Mouse (Mus musculus): ENCODE measurements around the gene Ciapin1. TPM values are rescaled to one million over a fixed set of nuclear protein-coding genes. Genes with fewer than 3 reads are reported as not detected.

The Ciapin1 gene
- 178 and 180 TPM in 2 replicates for polyA plus RNA-seq (2016; fragmentation: Nextera tagmentation; extraction: Ambion mirVana)

DNA sequence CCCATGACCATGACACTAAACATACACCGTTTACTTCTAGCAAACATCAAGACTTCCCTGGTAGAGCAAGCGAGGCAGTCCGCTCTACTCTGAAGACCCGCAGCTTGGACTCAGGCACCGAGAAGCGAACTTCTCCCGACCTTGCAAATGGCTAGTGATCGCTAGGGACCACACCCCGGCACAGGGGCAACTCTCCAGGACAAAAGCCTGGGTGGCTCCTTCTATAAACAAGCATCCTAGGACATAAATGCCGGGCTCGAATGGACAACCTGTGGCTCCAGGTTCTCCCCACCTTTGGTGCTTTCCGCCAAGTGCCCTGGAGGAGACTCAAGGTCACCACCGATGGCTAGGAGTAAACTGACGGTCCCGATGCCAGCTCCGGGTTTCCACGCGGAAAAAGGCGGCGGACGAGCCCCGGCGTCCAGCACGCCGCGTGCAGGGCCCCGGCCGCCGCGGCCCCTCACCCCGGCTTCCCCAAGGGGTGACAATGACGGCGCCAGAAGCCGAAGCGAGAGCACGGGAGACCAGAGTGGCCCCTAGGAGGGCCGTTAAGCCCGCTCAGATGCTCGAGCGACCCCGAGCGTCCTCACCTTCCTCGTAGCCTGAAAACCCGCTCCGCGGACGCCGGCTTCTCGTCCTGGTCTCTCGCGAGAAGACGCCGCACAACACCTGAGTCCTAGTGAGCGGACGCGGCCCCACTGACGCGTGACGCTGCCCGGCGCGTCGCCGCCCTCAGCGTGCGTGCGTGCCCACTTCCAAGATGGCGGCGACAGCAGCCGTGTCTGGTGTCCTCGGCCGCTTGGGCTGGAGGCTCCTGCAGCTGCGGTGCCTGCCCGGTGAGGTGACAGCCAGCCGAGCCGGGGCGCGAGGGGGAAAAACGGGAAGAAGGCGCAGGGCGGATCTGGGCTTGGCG lies at the start of gene Ciapin1, which contains the start of gene Coq9:
Gene Ciapin1, minus strand, starts transcription at position 697 of the 913 bp plus-strand sequence.
Gene Coq9, plus strand, starts transcription at position 660 of the 913 bp plus-strand sequence.
- peak within 1 kb of the TSS; percentile 94 for H3K27ac ChIP-seq

DNA sequence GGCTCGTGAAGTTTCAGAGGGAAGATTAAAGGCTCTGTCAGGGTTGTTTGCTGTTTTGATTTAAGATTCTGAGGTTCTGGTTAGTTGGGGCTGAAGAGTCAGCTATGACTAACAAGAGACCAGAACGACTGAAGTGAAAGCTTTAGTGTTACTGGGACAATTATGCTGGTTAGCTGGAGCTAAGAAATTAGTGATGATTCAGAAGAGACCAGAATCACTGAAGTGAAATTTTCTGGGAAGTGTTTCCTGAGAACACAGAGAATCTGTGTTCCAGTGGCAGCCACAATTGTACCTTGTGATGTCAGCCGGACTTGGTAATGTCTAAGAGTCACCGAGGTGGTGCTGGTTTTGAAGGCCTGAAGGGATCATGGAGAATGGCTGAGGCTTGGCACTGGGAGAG lies 42.6 kb upstream of the Ciapin1 start:
- H3K4me3 ChIP-seq = no peak overlapping the region
- H3K4me1 ChIP-seq = peaks cover 13% of the 10 kb centered on the region
- 76% methylated on average over 4 of the region's 4 CpGs for WGBS
- no peak overlapping the region for H3K27ac ChIP-seq
- H3K27me3 ChIP-seq (ENCODE audit: poor library complexity, severe bottlenecking) = peaks cover 9% of the 10 kb centered on the region
- DNase-seq (ENCODE audit: extremely low spot score, low spot score) = no peak
- no peaks in the 10 kb centered on the region for H3K9me3 ChIP-seq
- no peaks in the 10 kb centered on the region for H3K36me3 ChIP-seq (replicated peaks)

More for the DNA sequence above, at the start of gene Ciapin1, which contains the start of gene Coq9:
- H3K4me3 ChIP-seq = peak within 1 kb of the TSS; percentile 90
- H3K36me3 ChIP-seq (replicated peaks) = peaks cover under 1% of the 10 kb centered on the region; the same call in 1 of the 2 replicates
- peaks cover 28% of the 10 kb centered on the region for H3K4me1 ChIP-seq
- WGBS = under 1% methylated on average over 82 of the region's 82 CpGs
- DNase-seq (ENCODE audit: extremely low spot score, low spot score) = peak; percentile 96
- H3K9me3 ChIP-seq = no peaks in the 10 kb centered on the region
- no peaks in the 10 kb centered on the region for H3K27me3 ChIP-seq (ENCODE audit: poor library complexity, severe bottlenecking)

DNA sequence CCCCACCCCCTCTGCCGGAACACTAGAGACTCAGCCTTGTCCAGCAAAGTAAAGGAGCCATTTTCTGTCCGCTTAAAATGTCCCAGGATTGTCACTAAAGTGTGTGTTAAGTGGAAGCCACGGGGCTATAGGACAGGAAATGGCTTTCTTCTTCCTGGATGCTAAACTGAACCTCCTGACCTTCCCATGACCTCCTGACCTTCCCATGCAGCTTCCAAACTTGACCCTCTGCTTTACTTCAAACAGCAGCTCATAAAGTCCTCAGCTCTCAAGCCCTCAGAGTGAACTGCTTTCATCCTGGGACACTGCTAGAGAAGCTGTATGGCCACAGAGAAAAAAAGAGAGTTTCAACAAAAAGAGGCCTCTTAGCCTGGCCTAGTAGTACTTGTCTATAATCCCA lies 38.7 kb upstream of the Ciapin1 start:
- H3K36me3 ChIP-seq (replicated peaks) = no peaks in the 10 kb centered on the region
- DNase-seq (ENCODE audit: extremely low spot score, low spot score) = no peak
- 52% methylated on average over 3 of the region's 3 CpGs for WGBS
- 0 out of 2 replicates have a peak overlapping the region, but pooled peaks have one; percentile 72 for H3K4me3 ChIP-seq
- H3K4me1 ChIP-seq = peaks cover 44% of the 10 kb centered on the region
- H3K27me3 ChIP-seq (ENCODE audit: poor library complexity, severe bottlenecking) = peaks cover 34% of the 10 kb centered on the region
- H3K27ac ChIP-seq = no peak overlapping the region
- no peaks in the 10 kb centered on the region for H3K9me3 ChIP-seq

DNA sequence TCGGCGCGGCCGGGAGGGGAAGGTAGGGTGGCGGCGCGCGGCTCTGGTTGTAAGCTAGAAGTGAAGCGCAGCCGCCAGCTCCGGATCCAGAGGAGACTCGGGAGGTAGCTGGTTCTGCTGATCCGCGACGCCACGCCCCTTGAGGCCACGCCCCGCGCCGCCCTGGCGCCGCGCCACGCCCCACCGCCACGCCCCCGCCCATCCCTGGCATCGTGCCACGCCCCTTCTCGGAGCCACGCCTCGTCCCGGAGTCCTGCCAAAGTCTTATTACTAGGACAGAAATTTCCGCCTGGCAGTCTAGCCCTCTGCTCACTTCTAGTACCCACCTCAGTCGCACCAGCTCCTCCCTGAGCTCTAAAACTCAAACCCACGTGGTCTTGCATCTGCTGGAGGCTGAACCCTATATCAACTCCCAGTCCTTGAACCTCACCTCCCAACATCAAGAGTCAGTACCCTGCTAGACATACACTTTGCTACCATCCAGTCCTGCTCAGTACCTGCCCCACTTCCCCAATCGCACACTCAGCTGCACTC lies 38.1 kb upstream of the Ciapin1 start, which contains the start of gene Dok4:
Gene Dok4, minus strand, starts transcription at position 134 of the 534 bp plus-strand sequence.
- peaks cover 40% of the 10 kb centered on the region for H3K27me3 ChIP-seq (ENCODE audit: poor library complexity, severe bottlenecking)
- H3K4me3 ChIP-seq = peak within 1 kb of the TSS; percentile 72
- peaks cover 49% of the 10 kb centered on the region for H3K4me1 ChIP-seq
- H3K9me3 ChIP-seq = no peaks in the 10 kb centered on the region
- H3K27ac ChIP-seq = peak within 1 kb of the TSS; percentile 76
- H3K36me3 ChIP-seq (replicated peaks) = no peaks in the 10 kb centered on the region
- peak; percentile 91 for DNase-seq (ENCODE audit: extremely low spot score, low spot score)
- 1% methylated on average over 23 of the region's 37 CpGs for WGBS

DNA sequence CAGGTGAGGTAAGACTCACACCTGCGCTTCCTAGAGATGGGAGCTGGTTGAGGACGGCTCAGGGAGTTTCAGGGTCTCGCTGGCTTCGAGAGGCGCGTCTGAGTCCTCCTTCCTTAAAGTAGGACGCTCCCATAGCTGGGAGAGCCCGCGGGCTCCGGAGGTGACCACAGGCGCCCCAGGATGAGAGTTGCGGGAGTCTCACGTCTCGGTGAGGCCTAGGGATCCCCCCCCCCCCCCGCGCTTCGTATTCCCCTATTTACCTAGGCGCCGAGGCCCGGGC lies 37.7 kb upstream of the Ciapin1 start:
- Histone ChIP-seq H3K27me3 (ENCODE audit: poor library complexity, severe bottlenecking) (peaks cover 43% of the 10 kb centered on the region), H3K4me3 (peak overlapping the region; percentile 72), H3K9me3 (no peaks in the 10 kb centered on the region), H3K4me1 (peaks cover 54% of the 10 kb centered on the region), H3K36me3 (replicated peaks) (no peaks in the 10 kb centered on the region), H3K27ac (peak overlapping the region; percentile 76)
- WGBS = under 1% methylated on average over 20 of the region's 20 CpGs
- DNase-seq (ENCODE audit: extremely low spot score, low spot score) = no peak

DNA sequence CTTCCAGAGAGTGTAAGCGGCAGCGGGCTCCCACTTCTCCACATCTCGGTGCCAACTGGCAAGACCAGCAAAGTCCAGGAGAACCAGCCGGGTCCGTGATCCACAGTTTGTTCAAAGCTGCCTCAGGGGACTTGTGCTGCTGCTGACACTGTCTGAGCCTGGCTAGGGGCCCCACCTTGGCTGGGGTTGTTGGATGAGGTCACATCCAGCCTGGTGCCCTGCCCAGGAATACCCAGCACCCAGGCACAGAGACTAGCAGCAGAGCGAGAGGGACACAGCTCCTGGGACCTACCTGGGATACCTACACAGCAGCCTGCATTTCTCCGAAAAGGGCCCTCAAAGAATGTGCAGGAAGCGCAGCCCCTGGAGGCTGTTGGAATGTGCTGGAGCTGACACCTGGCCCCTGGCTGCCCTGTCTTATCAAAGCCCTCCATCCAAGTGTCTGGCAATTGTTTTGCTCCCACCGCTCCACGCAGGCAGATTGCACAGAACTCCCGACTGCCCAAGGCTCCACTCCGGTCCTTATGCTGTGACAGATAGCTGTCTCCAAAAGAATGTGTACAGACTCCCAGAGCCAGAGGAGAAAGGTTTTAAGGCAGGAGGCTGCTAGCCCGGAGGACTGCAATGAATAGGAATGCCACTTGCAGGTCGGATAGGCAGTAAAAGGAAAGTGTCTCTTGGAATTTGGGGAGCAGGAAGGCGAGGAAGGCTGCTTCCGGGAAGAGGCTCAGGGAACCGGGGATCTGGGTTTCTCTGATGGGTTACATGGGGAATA lies 37.1 kb upstream of the Ciapin1 start:
- H3K27ac ChIP-seq = peak overlapping the region; percentile 76
- H3K27me3 ChIP-seq (ENCODE audit: poor library complexity, severe bottlenecking) = peaks cover 48% of the 10 kb centered on the region
- peaks cover 59% of the 10 kb centered on the region for H3K4me1 ChIP-seq
- no peaks in the 10 kb centered on the region for H3K9me3 ChIP-seq
- H3K4me3 ChIP-seq = peak overlapping the region; percentile 72
- no peaks in the 10 kb centered on the region for H3K36me3 ChIP-seq (replicated peaks)
- peak; percentile 31 for DNase-seq (ENCODE audit: extremely low spot score, low spot score)
- 15% methylated on average over 17 of the region's 17 CpGs for WGBS

DNA sequence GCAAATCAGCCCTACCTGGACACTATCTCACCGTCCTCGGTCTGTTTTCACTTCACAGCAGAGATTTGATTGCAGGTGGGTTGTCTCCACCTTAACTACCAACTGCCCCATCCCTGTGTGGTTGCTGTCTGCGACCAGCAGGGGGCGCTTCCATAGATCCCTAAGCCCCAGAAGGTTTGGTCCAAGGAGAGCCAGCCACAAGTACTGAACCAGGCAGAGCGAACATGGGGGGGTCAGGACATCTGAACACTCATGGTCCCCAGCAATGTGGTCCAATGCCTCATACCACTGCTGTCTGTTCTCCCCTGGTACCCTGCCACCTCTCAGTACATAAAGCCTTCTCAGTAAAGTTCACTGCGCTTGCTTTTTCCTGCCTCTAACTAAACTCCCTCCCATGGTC lies 36.2 kb upstream of the Ciapin1 start:
- Histone ChIP-seq H3K9me3 (no peaks in the 10 kb centered on the region), H3K27ac (no peak overlapping the region), H3K4me1 (peaks cover 68% of the 10 kb centered on the region), H3K27me3 (ENCODE audit: poor library complexity, severe bottlenecking) (peaks cover 57% of the 10 kb centered on the region), H3K4me3 (peak overlapping the region; percentile 72; the same call in 1 of the 2 replicates), H3K36me3 (replicated peaks) (no peaks in the 10 kb centered on the region)
- WGBS = 17% methylated on average over 6 of the region's 6 CpGs
- peak; percentile 71 for DNase-seq (ENCODE audit: extremely low spot score, low spot score)

DNA sequence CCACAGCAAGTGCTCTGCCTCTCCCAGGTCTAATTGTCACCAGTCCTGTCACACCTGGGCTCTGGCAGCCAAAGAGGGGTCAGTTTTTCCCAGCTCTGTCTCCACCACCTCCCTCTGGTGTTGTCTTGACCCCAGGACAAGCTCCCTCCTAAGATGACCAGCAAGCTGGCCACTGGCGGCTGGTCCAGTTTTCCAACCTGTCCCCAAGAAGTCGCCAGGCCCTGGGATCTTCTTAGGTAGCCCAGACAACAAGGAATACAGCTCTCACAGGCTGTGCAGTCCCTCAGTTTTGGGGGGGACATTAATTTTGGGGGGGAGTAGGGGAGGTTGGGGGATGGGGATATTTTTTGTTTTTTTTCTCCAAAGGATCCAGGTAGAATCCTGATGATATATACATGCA lies 34.4 kb upstream of the Ciapin1 start:
- peaks cover 80% of the 10 kb centered on the region for H3K4me1 ChIP-seq
- WGBS = 53% methylated on average over 2 of the region's 2 CpGs
- peak overlapping the region; percentile 15; the same call in 1 of the 2 replicates for H3K4me3 ChIP-seq

DNA sequence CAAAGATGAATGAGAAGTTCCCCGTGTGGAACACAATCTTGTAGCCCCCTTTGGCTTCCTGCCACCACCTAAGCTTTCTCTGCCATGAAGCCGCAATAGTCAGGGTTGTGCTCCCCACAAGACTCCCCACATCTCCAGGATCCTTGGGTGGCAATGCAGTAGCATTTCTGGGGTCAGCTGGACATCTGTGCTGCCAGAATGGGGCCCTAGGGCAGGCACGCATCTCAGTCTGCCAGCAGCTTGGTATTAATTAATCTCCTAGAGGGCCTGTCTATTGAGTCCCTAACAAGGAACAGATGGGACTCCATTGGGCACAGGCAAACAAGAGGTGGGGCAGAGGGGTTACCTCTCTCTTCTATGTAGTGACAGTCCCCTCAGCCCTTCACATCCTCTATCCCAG lies 34.0 kb upstream of the Ciapin1 start:
- peak overlapping the region; percentile 15; the same call in 1 of the 2 replicates for H3K4me3 ChIP-seq
- peaks cover 80% of the 10 kb centered on the region for H3K4me1 ChIP-seq
- DNase-seq (ENCODE audit: extremely low spot score, low spot score) = no peak
- 41% methylated on average over 3 of the region's 3 CpGs for WGBS
- H3K9me3 ChIP-seq = no peaks in the 10 kb centered on the region
- H3K27ac ChIP-seq = peak overlapping the region; percentile 79
- H3K36me3 ChIP-seq (replicated peaks) = peaks cover 4% of the 10 kb centered on the region
- H3K27me3 ChIP-seq (ENCODE audit: poor library complexity, severe bottlenecking) = peaks cover 61% of the 10 kb centered on the region

More for the DNA sequence above, 34.4 kb upstream of the Ciapin1 start:
- Histone ChIP-seq H3K9me3 (no peaks in the 10 kb centered on the region), H3K27me3 (ENCODE audit: poor library complexity, severe bottlenecking) (peaks cover 61% of the 10 kb centered on the region), H3K36me3 (replicated peaks) (no peaks in the 10 kb centered on the region), H3K27ac (peak overlapping the region; percentile 79)
- no peak for DNase-seq (ENCODE audit: extremely low spot score, low spot score)

DNA sequence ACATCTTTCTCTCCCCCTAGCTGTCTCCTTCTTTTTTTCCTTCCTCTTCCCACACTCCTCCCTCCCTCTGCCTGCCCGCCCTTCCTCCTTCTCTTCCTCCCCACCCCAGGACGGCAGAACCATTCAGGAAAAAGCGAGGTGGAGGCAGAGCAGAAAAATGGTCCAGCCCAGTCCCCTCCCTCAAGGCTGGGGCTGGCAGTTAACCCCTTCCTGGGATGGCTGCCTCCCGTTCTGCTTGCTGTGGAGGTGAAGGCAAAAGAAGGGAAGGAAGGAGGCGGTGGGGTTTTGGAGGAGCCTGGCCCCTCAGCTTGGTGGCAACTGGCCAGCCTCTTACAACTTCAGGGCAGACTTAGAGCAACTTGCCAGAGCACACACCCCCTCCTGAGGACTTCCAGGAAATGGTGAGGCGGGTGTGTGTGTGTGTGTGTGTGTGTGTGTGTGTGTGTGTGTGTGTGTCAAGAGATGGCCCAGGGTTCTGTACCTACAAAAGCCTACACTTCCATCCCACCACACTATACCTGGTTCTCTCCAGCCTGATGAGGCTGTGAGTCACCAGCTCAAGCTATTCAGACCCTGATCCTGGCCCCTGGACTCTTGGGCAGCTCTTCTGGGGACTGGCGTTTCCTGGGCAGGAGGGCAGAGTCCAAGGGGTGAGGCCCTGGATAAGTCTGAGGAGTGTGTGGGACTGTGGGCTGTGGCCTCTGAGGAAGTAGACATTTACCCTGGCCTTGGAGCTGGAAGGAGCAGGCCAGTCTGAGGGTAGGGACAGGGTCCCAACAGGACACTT lies 33.1 kb upstream of the Ciapin1 start:
- peak overlapping the region; percentile 79 for H3K27ac ChIP-seq
- peak overlapping the region; percentile 57 for H3K4me3 ChIP-seq
- H3K27me3 ChIP-seq (ENCODE audit: poor library complexity, severe bottlenecking) = peaks cover 54% of the 10 kb centered on the region
- H3K4me1 ChIP-seq = peaks cover 75% of the 10 kb centered on the region
- peaks cover 12% of the 10 kb centered on the region for H3K36me3 ChIP-seq (replicated peaks)
- 10% methylated on average over 7 of the region's 7 CpGs for WGBS
- H3K9me3 ChIP-seq = no peaks in the 10 kb centered on the region
- DNase-seq (ENCODE audit: extremely low spot score, low spot score) = peak; percentile 65

DNA sequence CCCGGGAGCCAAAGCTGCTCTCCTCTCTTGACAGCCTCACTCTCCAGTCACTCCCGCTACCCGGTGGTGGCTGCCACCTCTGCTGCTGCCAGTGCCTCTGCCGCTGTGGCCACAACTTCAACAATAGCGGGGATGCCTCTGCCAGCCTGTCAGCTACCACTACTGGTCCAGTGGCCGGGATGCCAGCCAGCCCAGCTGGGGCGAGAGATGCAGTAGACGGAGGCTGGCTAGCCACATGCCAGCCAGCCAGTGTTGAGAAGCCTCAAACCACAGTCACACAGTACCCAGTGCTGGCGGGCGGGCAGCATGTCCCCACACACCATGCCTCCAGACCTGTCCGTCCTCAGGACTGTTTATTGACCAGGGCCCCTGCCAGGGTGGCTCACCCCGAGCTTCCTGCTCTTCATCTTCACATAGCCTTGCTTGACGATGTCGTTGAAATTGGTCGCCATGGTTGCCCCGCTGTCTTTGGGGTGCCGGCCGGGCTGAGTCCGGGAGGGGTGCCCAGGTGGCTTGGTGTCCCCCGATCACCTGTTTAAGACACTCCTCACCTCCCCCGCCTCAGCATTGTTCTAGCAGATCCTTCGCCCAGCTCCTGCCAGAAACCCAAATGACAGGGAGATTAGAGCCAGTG lies 32.4 kb upstream of the Ciapin1 start:
- H3K27ac ChIP-seq = peak overlapping the region; percentile 79
- no peak for DNase-seq (ENCODE audit: extremely low spot score, low spot score)
- no peaks in the 10 kb centered on the region for H3K9me3 ChIP-seq
- 2% methylated on average over 22 of the region's 22 CpGs for WGBS
- H3K4me1 ChIP-seq = peaks cover 68% of the 10 kb centered on the region
- peaks cover 19% of the 10 kb centered on the region for H3K36me3 ChIP-seq (replicated peaks)
- H3K27me3 ChIP-seq (ENCODE audit: poor library complexity, severe bottlenecking) = peaks cover 50% of the 10 kb centered on the region
- H3K4me3 ChIP-seq = peak overlapping the region; percentile 57

Measured in forebrain, embryonic 10.5 days (tissue).